Mouse (Mus musculus) liver, adult 2 months (tissue): ENCODE measurements around the gene Bach2.

Source experiments
- CTCF ChIP-seq: fragments of 200-500 bp; IDR thresholded peaks from 2 replicates; pipeline ENCODE4 v1.5.1; 2011; ENCODE audit warnings: low read depth, low read length, control low read depth
- POLR2A ChIP-seq: fragments of 200-500 bp; IDR thresholded peaks from 2 replicates; pipeline ENCODE4 v1.6.1; 2011; ENCODE audit warnings: low read length, control low read depth; ENCODE audit not compliant: insufficient read depth; ENCODE audit errors: extremely low read depth

- no peak for TF ChIP-seq POLR2A
- no peak for TF ChIP-seq CTCF
These were observed 206.1 kb downstream of the Bach2 start for GRCm38 (mm10) chr4:32444671-32445196.
